Mouse (Mus musculus): ENCODE results near the gene Ptpro.

DNA sequence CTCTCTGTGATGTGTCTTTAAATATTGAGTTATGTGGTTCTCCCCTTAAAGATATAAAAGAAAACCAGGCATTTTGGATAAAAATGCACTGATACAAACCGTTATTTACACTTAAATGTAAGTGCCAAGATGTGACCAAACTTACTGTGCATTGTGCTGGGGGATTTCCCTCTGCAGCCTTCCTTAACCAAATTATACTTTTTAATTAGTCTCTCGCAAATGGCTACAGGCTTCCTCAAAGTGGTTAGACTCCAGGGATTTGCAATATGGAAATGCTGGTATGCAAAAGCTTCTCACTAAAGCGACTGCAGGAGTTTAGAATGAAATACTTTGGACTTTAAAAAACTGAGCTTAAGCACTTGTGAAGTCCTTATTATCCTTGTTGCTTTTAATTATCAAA is 10.0 kb downstream of the Ptpro start:
- TF ChIP-seq CTCF (IDR thresholded peaks at IDR 0.05; ENCODE audit: control insufficient read depth, insufficient read depth, low read length) (no peak), POLR2A (IDR thresholded peaks at IDR 0.05; ENCODE audit: borderline replicate concordance, control insufficient read depth, low read depth, low read length) (no peak)
